Mouse (Mus musculus) lung, postnatal 0 days (tissue): Measurements from ENCODE around the gene Cir1.

Experiments used
- CTCF ChIP-seq: IDR thresholded peaks from 2 replicates; pipeline ENCODE4 v1.5.1; 2016; ENCODE audit warnings: antibody characterized with exemption, mild to moderate bottlenecking
- EP300 ChIP-seq: IDR thresholded peaks from 2 replicates; pipeline ENCODE4 v1.6.1; 2016; ENCODE audit warnings: antibody characterized with exemption, mild to moderate bottlenecking, control low read depth

GRCm38 (mm10) chr2:73348221-73348620 is 35.7 kb upstream of the Cir1 start:
- TF ChIP-seq EP300 (no peak), CTCF (no peak)
